Comparison of ENCODE assay signal across 17 mouse cellular contexts in the genomic region with DNA sequence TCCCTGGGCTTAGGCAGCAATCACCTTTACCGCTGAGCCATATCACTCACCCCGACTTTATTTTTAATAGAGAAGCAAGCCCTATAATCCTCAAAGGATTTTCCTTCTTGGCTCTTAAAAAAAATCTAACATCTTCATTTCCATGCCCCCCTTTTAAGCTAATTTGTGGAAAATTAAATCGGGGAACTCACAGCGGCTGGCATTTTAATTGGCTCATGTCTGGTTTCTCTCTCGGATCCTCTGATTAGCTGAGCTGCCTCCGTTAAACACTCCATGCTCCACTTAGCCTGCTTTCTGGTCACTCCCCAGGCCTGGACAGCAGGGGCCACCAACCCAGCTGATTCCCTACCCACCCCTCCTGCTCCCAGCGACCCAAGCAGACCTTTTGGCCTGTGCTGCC. TPM values are rescaled to one million over a fixed set of nuclear protein-coding genes. Genes with fewer than 3 reads are reported as not detected.
"Had no signal": no experiment of that assay in that cellular context is flagged by ENCODE, and none has a peak within 500 bp of the region (broad histone marks: within the 10 kb centered on the region; RNA-seq: fewer than 3 reads in every experiment).

No protein-coding gene starts in this region.

- H3K4me2 ChIP-seq: liver, embryonic 11.5 days; liver, embryonic 15.5 days; neural tube, embryonic 13.5 days had no signal

- ATAC-seq: lung, postnatal 0 days had no signal

- H3K27ac ChIP-seq: left cerebral cortex, adult 2 months; limb, embryonic 10.5 days; liver, embryonic 15.5 days; neural tube, embryonic 13.5 days had no signal

- H3K9me3 ChIP-seq: limb, embryonic 10.5 days; liver, embryonic 15.5 days; neural tube, embryonic 13.5 days had no signal

- H3K4me1 ChIP-seq: liver, embryonic 15.5 days had no signal

- DNase-seq: kidney, adult 8-10 months; kidney, postnatal 25 days; lung, adult 2 months; lung, postnatal 36 days; right cerebral cortex, postnatal 4 days; spleen, adult 18-20 months; thymus, postnatal 36 days had no signal

- H3K9ac ChIP-seq: liver, embryonic 15.5 days; neural tube, embryonic 13.5 days had no signal

- H3K36me3 ChIP-seq: limb, embryonic 10.5 days; liver, embryonic 15.5 days; neural tube, embryonic 13.5 days had no signal

- H3K4me3 ChIP-seq: left cerebral cortex, adult 2 months; limb, embryonic 10.5 days; liver, embryonic 15.5 days; neural tube, embryonic 13.5 days had no signal

RNA-seq across cellular contexts. Expression of a gene that starts 1.8 kb away (rescaled TPM):
- polyA plus RNA-seq: kidney, embryonic 16.5 days; limb, embryonic 10.5 days; limb, embryonic 14.5 days; liver, embryonic 11.5 days; liver, embryonic 15.5 days; lung, adult 2 months; lung, postnatal 0 days; neural tube, embryonic 13.5 days; stomach, embryonic 14.5 days; thymus, postnatal 0 days had no signal
